Mouse (Mus musculus): ENCODE measurements around the gene Fads2. TPM values are rescaled to one million over a fixed set of nuclear protein-coding genes. Genes with fewer than 3 reads are reported as not detected.

Gene Fads2
- polyA plus RNA-seq, 1 experiment, result 36.3 TPM

GRCm38 (mm10) chr19:10041388-10042148 is 60.0 kb downstream of the Fads2 start, which contains the start of gene Fads3:
TSS of gene Fads3 (plus strand) at chr19:10041569.
- peak; percentile 50 for DNase-seq
- no peak within 1 kb of the TSS for H3K27ac ChIP-seq (ENCODE audit: control insufficient read depth, insufficient read depth, low read length)
- H3K4me3 ChIP-seq (ENCODE audit: control insufficient read depth, insufficient read depth, low read length), result peak within 1 kb of the TSS; percentile 41
- peaks cover 9% of the 10 kb centered on the region; the same call in 1 of the 2 replicates for H3K4me1 ChIP-seq (replicated peaks; ENCODE audit: control insufficient read depth, insufficient read depth, low read length)
- TF ChIP-seq POLR2A (IDR thresholded peaks at IDR 0.05; ENCODE audit: control insufficient read depth, extremely low read depth, insufficient read depth, low read length, poor library complexity) (no peak), CTCF (IDR thresholded peaks at IDR 0.05; ENCODE audit: borderline replicate concordance, control insufficient read depth, extremely low read depth, insufficient read depth, low read length, poor library complexity) (peak; percentile 48; the same call in 1 of the 2 replicates)
- H3K36me3 ChIP-seq (ENCODE audit: control insufficient read depth, insufficient read depth, low read length), result no peaks in the 10 kb centered on the region
- 2% methylated on average over 61 of the region's 69 CpGs for WGBS
- H3K27me3 ChIP-seq (ENCODE audit: control insufficient read depth, insufficient read depth, low read length), result no peaks in the 10 kb centered on the region; the same call in 1 of the 2 replicates

- peaks cover 9% of the 10 kb centered on the region; the same call in 1 of the 2 replicates for H3K4me1 ChIP-seq (replicated peaks; ENCODE audit: control insufficient read depth, insufficient read depth, low read length)
- TF ChIP-seq CTCF (IDR thresholded peaks at IDR 0.05; ENCODE audit: borderline replicate concordance, control insufficient read depth, extremely low read depth, insufficient read depth, low read length, poor library complexity) (no peak), POLR2A (IDR thresholded peaks at IDR 0.05; ENCODE audit: control insufficient read depth, extremely low read depth, insufficient read depth, low read length, poor library complexity) (no peak)
Observed at GRCm38 (mm10) chr19:10040866-10041387, 60.6 kb downstream of the Fads2 start.

GRCm38 (mm10) chr19:10039615-10040014 is 61.9 kb downstream of the Fads2 start:
- Histone ChIP-seq H3K36me3 (ENCODE audit: control insufficient read depth, insufficient read depth, low read length) (no peaks in the 10 kb centered on the region), H3K27ac (ENCODE audit: control insufficient read depth, insufficient read depth, low read length) (no peak overlapping the region), H3K27me3 (ENCODE audit: control insufficient read depth, insufficient read depth, low read length) (no peaks in the 10 kb centered on the region; the same call in 1 of the 2 replicates), H3K4me3 (ENCODE audit: control insufficient read depth, insufficient read depth, low read length) (no peak overlapping the region), H3K4me1 (replicated peaks; ENCODE audit: control insufficient read depth, insufficient read depth, low read length) (peaks cover 9% of the 10 kb centered on the region; the same call in 1 of the 2 replicates)
- no peak for DNase-seq
- 81% methylated on average over 2 of the region's 2 CpGs for WGBS
- TF ChIP-seq POLR2A (IDR thresholded peaks at IDR 0.05; ENCODE audit: control insufficient read depth, extremely low read depth, insufficient read depth, low read length, poor library complexity), result no peak
- no peak for TF ChIP-seq CTCF (IDR thresholded peaks at IDR 0.05; ENCODE audit: borderline replicate concordance, control insufficient read depth, extremely low read depth, insufficient read depth, low read length, poor library complexity)

More at GRCm38 (mm10) chr19:10040866-10041387, 60.6 kb downstream of the Fads2 start:
- DNase-seq, result no peak
- 29% methylated on average over 20 of the region's 20 CpGs for WGBS
- Histone ChIP-seq H3K27ac (ENCODE audit: control insufficient read depth, insufficient read depth, low read length) (no peak overlapping the region), H3K4me3 (ENCODE audit: control insufficient read depth, insufficient read depth, low read length) (peak overlapping the region; percentile 41), H3K27me3 (ENCODE audit: control insufficient read depth, insufficient read depth, low read length) (no peaks in the 10 kb centered on the region; the same call in 1 of the 2 replicates), H3K36me3 (ENCODE audit: control insufficient read depth, insufficient read depth, low read length) (no peaks in the 10 kb centered on the region)

GRCm38 (mm10) chr19:10038910-10039309 is 62.6 kb downstream of the Fads2 start:
- 82% methylated on average over 3 of the region's 3 CpGs for WGBS
- DNase-seq, result no peak
- no peak for TF ChIP-seq CTCF (IDR thresholded peaks at IDR 0.05; ENCODE audit: borderline replicate concordance, control insufficient read depth, extremely low read depth, insufficient read depth, low read length, poor library complexity)
- TF ChIP-seq POLR2A (IDR thresholded peaks at IDR 0.05; ENCODE audit: control insufficient read depth, extremely low read depth, insufficient read depth, low read length, poor library complexity), result no peak
- peaks cover 9% of the 10 kb centered on the region; the same call in 1 of the 2 replicates for H3K4me1 ChIP-seq (replicated peaks; ENCODE audit: control insufficient read depth, insufficient read depth, low read length)
- no peak overlapping the region for H3K4me3 ChIP-seq (ENCODE audit: control insufficient read depth, insufficient read depth, low read length)
- H3K27ac ChIP-seq (ENCODE audit: control insufficient read depth, insufficient read depth, low read length), result no peak overlapping the region
- H3K27me3 ChIP-seq (ENCODE audit: control insufficient read depth, insufficient read depth, low read length), result no peaks in the 10 kb centered on the region; the same call in 1 of the 2 replicates
- no peaks in the 10 kb centered on the region for H3K36me3 ChIP-seq (ENCODE audit: control insufficient read depth, insufficient read depth, low read length)

- Histone ChIP-seq H3K4me3 (ENCODE audit: control insufficient read depth, insufficient read depth, low read length) (no peak overlapping the region), H3K27ac (ENCODE audit: control insufficient read depth, insufficient read depth, low read length) (no peak overlapping the region), H3K4me1 (replicated peaks; ENCODE audit: control insufficient read depth, insufficient read depth, low read length) (peaks cover 9% of the 10 kb centered on the region; the same call in 1 of the 2 replicates), H3K27me3 (ENCODE audit: control insufficient read depth, insufficient read depth, low read length) (no peaks in the 10 kb centered on the region; the same call in 1 of the 2 replicates), H3K36me3 (ENCODE audit: control insufficient read depth, insufficient read depth, low read length) (no peaks in the 10 kb centered on the region)
- no peak for DNase-seq
- 97% methylated on average over 3 of the region's 3 CpGs for WGBS
- no peak for TF ChIP-seq CTCF (IDR thresholded peaks at IDR 0.05; ENCODE audit: borderline replicate concordance, control insufficient read depth, extremely low read depth, insufficient read depth, low read length, poor library complexity)
- TF ChIP-seq POLR2A (IDR thresholded peaks at IDR 0.05; ENCODE audit: control insufficient read depth, extremely low read depth, insufficient read depth, low read length, poor library complexity), result no peak
Observed at GRCm38 (mm10) chr19:10038364-10038763, 63.2 kb downstream of the Fads2 start.

GRCm38 (mm10) chr19:10037534-10037933 is 64.0 kb downstream of the Fads2 start:
- no peak overlapping the region for H3K4me3 ChIP-seq (ENCODE audit: control insufficient read depth, insufficient read depth, low read length)
- H3K27me3 ChIP-seq (ENCODE audit: control insufficient read depth, insufficient read depth, low read length), result no peaks in the 10 kb centered on the region; the same call in 1 of the 2 replicates
- no peak for DNase-seq
- WGBS, result 80% methylated on average over 2 of the region's 2 CpGs
- H3K27ac ChIP-seq (ENCODE audit: control insufficient read depth, insufficient read depth, low read length), result no peak overlapping the region
- H3K36me3 ChIP-seq (ENCODE audit: control insufficient read depth, insufficient read depth, low read length), result no peaks in the 10 kb centered on the region
- TF ChIP-seq CTCF (IDR thresholded peaks at IDR 0.05; ENCODE audit: borderline replicate concordance, control insufficient read depth, extremely low read depth, insufficient read depth, low read length, poor library complexity), result no peak
- TF ChIP-seq POLR2A (IDR thresholded peaks at IDR 0.05; ENCODE audit: control insufficient read depth, extremely low read depth, insufficient read depth, low read length, poor library complexity), result no peak
- H3K4me1 ChIP-seq (replicated peaks; ENCODE audit: control insufficient read depth, insufficient read depth, low read length), result peaks cover 9% of the 10 kb centered on the region; the same call in 1 of the 2 replicates
